Mouse (Mus musculus) heart, adult 2 months (tissue): ENCODE data around the gene Aoah.

Experiments used
- CTCF ChIP-seq: fragments of 200-600 bp; IDR thresholded peaks from 2 replicates; pipeline ENCODE4 v1.8.1; 2022; ENCODE audit warnings: antibody characterized with exemption, mild to moderate bottlenecking, moderate library complexity
- POLR2A ChIP-seq: fragments of 200-500 bp; IDR thresholded peaks from 2 replicates; pipeline ENCODE4 v1.6.1; 2011; ENCODE audit warnings: mild to moderate bottlenecking, low read depth, low read length, control low read depth; ENCODE audit not compliant: insufficient read depth

DNA sequence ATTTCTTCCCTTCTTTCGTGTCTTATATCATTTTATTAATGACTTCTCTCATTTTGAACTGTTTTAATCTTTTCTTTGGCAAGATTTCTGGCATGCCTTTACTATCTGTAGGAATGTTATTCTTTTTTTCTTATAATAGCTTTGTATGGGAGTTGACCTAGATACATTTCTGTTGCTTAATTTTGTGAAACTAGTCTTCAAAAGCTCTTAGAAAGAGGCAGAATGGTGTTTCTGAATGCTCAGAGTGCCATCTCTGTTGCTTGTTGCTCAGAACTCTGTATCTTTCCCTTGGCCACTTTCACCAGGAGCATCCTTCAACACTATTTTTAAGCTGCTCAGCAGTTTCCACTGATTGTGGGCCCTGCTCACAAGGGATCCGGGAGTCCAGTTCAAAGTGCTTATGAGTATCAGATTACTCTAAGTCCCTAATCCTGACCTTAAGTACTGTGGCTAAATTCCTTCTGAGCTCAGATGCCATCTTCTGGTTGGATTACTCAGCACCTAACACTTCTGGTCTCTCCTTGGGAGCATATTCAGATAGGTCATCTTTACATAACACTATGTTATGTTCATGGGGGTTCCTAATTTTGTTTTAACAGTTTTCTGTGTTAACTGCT lies 26.9 kb downstream of the Aoah start:
- TF ChIP-seq POLR2A: no peak
- no peak for TF ChIP-seq CTCF
